Mouse (Mus musculus) spleen, adult 12 weeks (tissue): ENCODE measurements around the gene Rasgef1b.

ENCODE experiments used
- DNase-seq: peaks from one replicate; pipeline ENCODE4 v3.0.0; 2022; ENCODE audit warnings: low spot score

Gene Rasgef1b

GRCm38 (mm10) chr5:99728649-99729212, at the start of gene Rasgef1b:
Rasgef1b (minus strand) TSS chr5:99729065.
- DNase-seq: no peak

- no peak for DNase-seq
Observed at GRCm38 (mm10) chr5:99775342-99775741, 46.5 kb upstream of the Rasgef1b start.

- DNase-seq: no peak
Observed at GRCm38 (mm10) chr5:99773265-99773664, 44.4 kb upstream of the Rasgef1b start.

- DNase-seq: no peak
Observed at GRCm38 (mm10) chr5:99764246-99764645, 35.4 kb upstream of the Rasgef1b start.

GRCm38 (mm10) chr5:99758859-99759258, 30.0 kb upstream of the Rasgef1b start:
- no peak for DNase-seq

- DNase-seq: no peak
Observed at GRCm38 (mm10) chr5:99753843-99754242, 25.0 kb upstream of the Rasgef1b start.

GRCm38 (mm10) chr5:99753368-99753767, 24.5 kb upstream of the Rasgef1b start:
- DNase-seq: no peak

GRCm38 (mm10) chr5:99752670-99753231, 23.9 kb upstream of the Rasgef1b start:
- no peak for DNase-seq

- no peak for DNase-seq
Observed at GRCm38 (mm10) chr5:99748417-99748816, 19.6 kb upstream of the Rasgef1b start.

- no peak for DNase-seq
Observed at GRCm38 (mm10) chr5:99746087-99746486, 17.2 kb upstream of the Rasgef1b start.

GRCm38 (mm10) chr5:99742874-99743273, 14.0 kb upstream of the Rasgef1b start:
- no peak for DNase-seq

- no peak for DNase-seq
Observed at GRCm38 (mm10) chr5:99742056-99742455, 13.2 kb upstream of the Rasgef1b start.

- no peak for DNase-seq
Observed at GRCm38 (mm10) chr5:99737937-99738727, 9.3 kb upstream of the Rasgef1b start.

- DNase-seq: no peak
Observed at GRCm38 (mm10) chr5:99729931-99730330, 1.1 kb upstream of the Rasgef1b start.

GRCm38 (mm10) chr5:99729361-99729882, 557 bp upstream of the Rasgef1b start:
- DNase-seq: no peak

- no peak for DNase-seq
Observed at GRCm38 (mm10) chr5:99728027-99728451, 826 bp downstream of the Rasgef1b start.

GRCm38 (mm10) chr5:99723941-99724340, 4.9 kb downstream of the Rasgef1b start:
- DNase-seq: no peak

- no peak for DNase-seq
Observed at GRCm38 (mm10) chr5:99722310-99722709, 6.6 kb downstream of the Rasgef1b start.

- DNase-seq: no peak
Observed at GRCm38 (mm10) chr5:99720554-99720953, 8.3 kb downstream of the Rasgef1b start.

- DNase-seq: no peak
Observed at GRCm38 (mm10) chr5:99717917-99718316, 10.9 kb downstream of the Rasgef1b start.

GRCm38 (mm10) chr5:99715281-99715744, 13.6 kb downstream of the Rasgef1b start:
- DNase-seq: no peak

- DNase-seq: no peak
Observed at GRCm38 (mm10) chr5:99711947-99712346, 16.9 kb downstream of the Rasgef1b start.

GRCm38 (mm10) chr5:99708706-99709105, 20.2 kb downstream of the Rasgef1b start:
- no peak for DNase-seq
